Mouse (Mus musculus): Measurements from ENCODE around the gene Zfp672. TPM values are rescaled to one million over a fixed set of nuclear protein-coding genes. Genes with fewer than 3 reads are reported as not detected.

Zfp672 gene
- polyA plus RNA-seq, 1 experiment from 2014 or later, result 25.7 TPM

DNA sequence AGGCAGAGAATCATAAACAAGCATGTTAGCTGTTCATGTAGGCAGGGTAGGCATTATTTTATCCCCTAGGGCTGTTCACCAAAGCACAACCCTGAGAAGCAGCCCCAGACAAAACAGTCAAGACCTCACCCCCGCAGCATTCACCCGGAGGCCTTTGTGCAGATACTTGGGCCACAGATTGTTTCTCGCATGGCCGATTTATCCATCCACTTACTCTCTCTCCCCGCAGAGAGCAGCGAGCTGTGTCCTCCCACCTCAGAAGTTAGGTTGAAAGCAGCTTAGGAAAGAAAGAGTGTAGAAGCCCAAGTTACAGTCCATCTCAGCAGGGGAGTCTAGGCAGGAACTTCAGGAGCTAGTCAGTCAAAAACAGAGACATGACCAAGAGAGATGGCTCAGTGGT, 32.7 kb downstream of the Zfp672 start:
- Histone ChIP-seq H3K4me1 (0 out of 2 replicates have a peak, but pooled peaks cover 8% of the 10 kb centered on the region), H3K4me3 (no peak overlapping the region), H3K27ac (no peak overlapping the region), H3K9me3 (replicated peaks) (no peaks in the 10 kb centered on the region), H3K36me3 (no peaks in the 10 kb centered on the region), H3K27me3 (ENCODE audit: low read depth, poor library complexity, severe bottlenecking) (no peaks in the 10 kb centered on the region)
- DNase-seq (ENCODE audit: low spot score), result no peak
- WGBS, result 90% methylated on average over 6 of the region's 6 CpGs

DNA sequence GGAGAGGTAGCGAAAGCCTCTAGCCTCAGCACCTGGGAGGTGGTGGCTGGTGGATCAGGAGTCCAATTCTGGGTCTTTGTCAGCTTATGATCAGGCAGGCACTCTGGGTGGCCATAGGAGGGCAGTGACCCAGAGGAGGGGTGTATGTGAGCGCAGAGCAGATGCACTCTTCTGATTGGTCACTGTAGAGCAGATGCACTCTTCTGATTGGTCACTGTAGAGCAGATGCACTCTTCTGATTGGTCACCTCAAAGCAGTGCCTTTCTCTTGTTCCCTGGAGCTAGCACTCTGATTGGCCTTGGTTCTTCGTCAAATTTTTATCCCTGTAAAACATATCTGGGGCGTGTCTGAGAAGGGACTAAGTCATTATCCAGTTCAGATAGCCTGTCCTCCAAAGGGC, 37.3 kb downstream of the Zfp672 start:
- Histone ChIP-seq H3K9me3 (replicated peaks) (no peaks in the 10 kb centered on the region), H3K27ac (no peak overlapping the region), H3K27me3 (ENCODE audit: low read depth, poor library complexity, severe bottlenecking) (no peaks in the 10 kb centered on the region), H3K4me1 (no peaks in the 10 kb centered on the region), H3K4me3 (no peak overlapping the region), H3K36me3 (no peaks in the 10 kb centered on the region)
- 49% methylated on average over 4 of the region's 4 CpGs for WGBS
- no peak for DNase-seq (ENCODE audit: low spot score)

GRCm38 (mm10) chr11:58290812-58291211, 39.3 kb downstream of the Zfp672 start:
- WGBS, result 89% methylated on average over 4 of the region's 4 CpGs
- Histone ChIP-seq H3K27ac (no peak overlapping the region), H3K27me3 (ENCODE audit: low read depth, poor library complexity, severe bottlenecking) (no peaks in the 10 kb centered on the region), H3K36me3 (no peaks in the 10 kb centered on the region), H3K4me3 (no peak overlapping the region), H3K4me1 (no peaks in the 10 kb centered on the region), H3K9me3 (replicated peaks) (no peaks in the 10 kb centered on the region)
- no peak for DNase-seq (ENCODE audit: low spot score)

DNA sequence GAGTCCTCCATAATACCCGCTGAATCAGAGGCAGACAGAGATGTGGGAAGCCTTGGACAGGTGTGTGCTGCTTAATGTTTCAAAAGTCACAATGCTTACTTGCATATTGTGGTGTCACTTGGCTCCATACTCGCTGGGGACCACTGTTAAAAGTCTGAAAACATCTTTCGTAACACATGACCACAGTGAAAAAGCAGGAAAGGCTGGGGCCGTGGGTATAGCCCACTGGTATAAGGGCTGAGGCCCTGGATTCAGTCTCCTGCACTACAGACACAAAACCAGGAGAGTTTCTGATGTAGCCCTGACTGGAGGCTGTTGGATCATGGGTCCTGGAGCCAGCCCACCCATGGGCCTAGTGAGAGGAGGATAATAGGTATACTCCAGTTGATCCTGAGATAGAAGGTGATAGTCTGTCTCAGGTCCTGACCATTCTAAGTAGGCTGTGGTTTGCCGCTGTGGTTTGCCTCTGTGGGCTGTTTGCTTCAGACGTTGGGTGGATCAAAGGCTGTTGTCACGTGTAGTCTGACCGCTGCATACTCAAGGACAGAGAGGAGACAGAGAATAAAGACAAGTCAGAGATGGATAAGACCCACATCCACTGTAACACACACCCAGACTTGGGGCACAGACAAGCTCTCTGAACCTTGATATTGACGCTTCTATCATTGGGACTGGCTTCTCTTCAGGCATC, 40.0 kb downstream of the Zfp672 start:
- no peak for DNase-seq (ENCODE audit: low spot score)
- Histone ChIP-seq H3K27ac (no peak overlapping the region), H3K36me3 (no peaks in the 10 kb centered on the region), H3K9me3 (replicated peaks) (no peaks in the 10 kb centered on the region), H3K4me3 (no peak overlapping the region), H3K4me1 (no peaks in the 10 kb centered on the region), H3K27me3 (ENCODE audit: low read depth, poor library complexity, severe bottlenecking) (no peaks in the 10 kb centered on the region)
- 76% methylated on average over 9 of the region's 9 CpGs for WGBS

- H3K27me3 ChIP-seq (ENCODE audit: low read depth, poor library complexity, severe bottlenecking), result no peaks in the 10 kb centered on the region
Measured at GRCm38 (mm10) chr11:58282518-58282917, 47.6 kb downstream of the Zfp672 start.

GRCm38 (mm10) chr11:58281970-58282496, 48.1 kb downstream of the Zfp672 start:
- Histone ChIP-seq H3K9me3 (replicated peaks) (no peaks in the 10 kb centered on the region), H3K36me3 (no peaks in the 10 kb centered on the region), H3K4me3 (no peak overlapping the region), H3K27me3 (ENCODE audit: low read depth, poor library complexity, severe bottlenecking) (no peaks in the 10 kb centered on the region), H3K27ac (no peak overlapping the region), H3K4me1 (no peaks in the 10 kb centered on the region)
- WGBS, result 87% methylated on average over 13 of the region's 13 CpGs
- no peak for DNase-seq (ENCODE audit: low spot score)

More at GRCm38 (mm10) chr11:58282518-58282917, 47.6 kb downstream of the Zfp672 start:
- Histone ChIP-seq H3K4me3 (no peak overlapping the region), H3K9me3 (replicated peaks) (no peaks in the 10 kb centered on the region), H3K27ac (no peak overlapping the region), H3K4me1 (no peaks in the 10 kb centered on the region), H3K36me3 (no peaks in the 10 kb centered on the region)
- DNase-seq (ENCODE audit: low spot score), result no peak
- WGBS, result 89% methylated on average over 5 of the region's 5 CpGs

- Histone ChIP-seq H3K36me3 (no peaks in the 10 kb centered on the region), H3K9me3 (replicated peaks) (no peaks in the 10 kb centered on the region), H3K4me1 (no peaks in the 10 kb centered on the region), H3K4me3 (no peak overlapping the region), H3K27ac (no peak overlapping the region), H3K27me3 (ENCODE audit: low read depth, poor library complexity, severe bottlenecking) (no peaks in the 10 kb centered on the region)
- 84% methylated on average over 4 of the region's 4 CpGs for WGBS
- DNase-seq (ENCODE audit: low spot score), result no peak
Measured at GRCm38 (mm10) chr11:58275756-58276155, 54.4 kb downstream of the Zfp672 start.

- WGBS, result 68% methylated on average over 2 of the region's 2 CpGs
- Histone ChIP-seq H3K4me1 (no peaks in the 10 kb centered on the region), H3K9me3 (replicated peaks) (no peaks in the 10 kb centered on the region), H3K36me3 (no peaks in the 10 kb centered on the region), H3K4me3 (no peak within 1 kb of the TSS), H3K27me3 (ENCODE audit: low read depth, poor library complexity, severe bottlenecking) (no peaks in the 10 kb centered on the region), H3K27ac (no peak within 1 kb of the TSS)
- no peak for DNase-seq (ENCODE audit: low spot score)
Measured at GRCm38 (mm10) chr11:58274572-58274971, 55.6 kb downstream of the Zfp672 start, which contains the start of gene 4930438A08Rik. Gene 4930438A08Rik, plus strand, starts transcription at chr11:58274799.

- no peaks in the 10 kb centered on the region for H3K36me3 ChIP-seq
- H3K27me3 ChIP-seq (ENCODE audit: low read depth, poor library complexity, severe bottlenecking), result no peaks in the 10 kb centered on the region
- no peaks in the 10 kb centered on the region for H3K4me1 ChIP-seq
- WGBS, result 90% methylated on average over 3 of the region's 3 CpGs
- no peak for DNase-seq (ENCODE audit: low spot score)
- no peaks in the 10 kb centered on the region for H3K9me3 ChIP-seq (replicated peaks)
- H3K27ac ChIP-seq, result no peak overlapping the region
- no peak overlapping the region for H3K4me3 ChIP-seq
Measured at GRCm38 (mm10) chr11:58268285-58268684, 61.9 kb downstream of the Zfp672 start.

Other genes with a start within 250 kb of the Zfp672 start
- not detected in 2 replicates for gene Gm12248, start 237.2 kb downstream of the Zfp672 start, polyA plus RNA-seq (2016; fragmentation: Nextera tagmentation; extraction: Ambion mirVana)
- 107 and 113 TPM in 2 replicates for gene Cnot8, start 226.2 kb downstream of the Zfp672 start, polyA plus RNA-seq (2016; fragmentation: Nextera tagmentation; extraction: Ambion mirVana)
- gene Gemin5, start 161.8 kb downstream of the Zfp672 start, polyA plus RNA-seq (2016; fragmentation: Nextera tagmentation; extraction: Ambion mirVana), result 35.8 and 40.1 TPM in 2 replicates
- gene Mrpl22, start 158.7 kb downstream of the Zfp672 start, polyA plus RNA-seq (2016; fragmentation: Nextera tagmentation; extraction: Ambion mirVana), result 143 and 156 TPM in 2 replicates
- gene Igtp, start 130.8 kb downstream of the Zfp672 start, polyA plus RNA-seq (2016; fragmentation: Nextera tagmentation; extraction: Ambion mirVana), result 1.3 TPM in 2 replicates
- gene Irgm2, start 130.7 kb downstream of the Zfp672 start, polyA plus RNA-seq (2016; fragmentation: Nextera tagmentation; extraction: Ambion mirVana), result 0.05 and 0.50 TPM in 2 replicates
- gene 4930438A08Rik, start 55.5 kb downstream of the Zfp672 start, polyA plus RNA-seq (2016; fragmentation: Nextera tagmentation; extraction: Ambion mirVana), result not detected in 2 replicates
- gene Zfp692, start 23.3 kb downstream of the Zfp672 start, polyA plus RNA-seq (2016; fragmentation: Nextera tagmentation; extraction: Ambion mirVana), result 24.0 and 26.7 TPM in 2 replicates
- gene Sh3bp5l, start 385 bp upstream of the Zfp672 start, polyA plus RNA-seq (2016; fragmentation: Nextera tagmentation; extraction: Ambion mirVana), result 35.2 and 37.7 TPM in 2 replicates
- gene Lypd8, start 48.7 kb upstream of the Zfp672 start, polyA plus RNA-seq (2016; fragmentation: Nextera tagmentation; extraction: Ambion mirVana), result not detected in 2 replicates
- not detected in 2 replicates for gene 1810065E05Rik, start 90.8 kb upstream of the Zfp672 start, polyA plus RNA-seq (2016; fragmentation: Nextera tagmentation; extraction: Ambion mirVana)
- not detected in 2 replicates for gene Gm12253, start 102.2 kb upstream of the Zfp672 start, polyA plus RNA-seq (2016; fragmentation: Nextera tagmentation; extraction: Ambion mirVana)
- not detected in 2 replicates for gene Lypd9, start 122.6 kb upstream of the Zfp672 start, polyA plus RNA-seq (2016; fragmentation: Nextera tagmentation; extraction: Ambion mirVana)
- not detected in 2 replicates for gene Olfr30, start 131.9 kb upstream of the Zfp672 start, polyA plus RNA-seq (2016; fragmentation: Nextera tagmentation; extraction: Ambion mirVana)
- not detected in 2 replicates for gene Olfr332, start 162.2 kb upstream of the Zfp672 start, polyA plus RNA-seq (2016; fragmentation: Nextera tagmentation; extraction: Ambion mirVana)
- gene Olfr331, start 172.2 kb upstream of the Zfp672 start, polyA plus RNA-seq (2016; fragmentation: Nextera tagmentation; extraction: Ambion mirVana), result not detected in 2 replicates
- not detected in 2 replicates for gene Olfr330, start 204.5 kb upstream of the Zfp672 start, polyA plus RNA-seq (2016; fragmentation: Nextera tagmentation; extraction: Ambion mirVana)
- not detected in 2 replicates for gene Olfr329-ps, start 216.1 kb upstream of the Zfp672 start, polyA plus RNA-seq (2016; fragmentation: Nextera tagmentation; extraction: Ambion mirVana)
- gene Olfr328, start 225.3 kb upstream of the Zfp672 start, polyA plus RNA-seq (2016; fragmentation: Nextera tagmentation; extraction: Ambion mirVana), result 0.05 TPM in 1 of 2 replicates, not detected in the other
- not detected in 2 replicates for gene Olfr224, start 240.2 kb upstream of the Zfp672 start, polyA plus RNA-seq (2016; fragmentation: Nextera tagmentation; extraction: Ambion mirVana)
- not detected in 2 replicates for gene Olfr325, start 247.4 kb upstream of the Zfp672 start, polyA plus RNA-seq (2016; fragmentation: Nextera tagmentation; extraction: Ambion mirVana)

Data from limb, embryonic 10.5 days (tissue).